Mouse (Mus musculus) lung, postnatal 0 days (tissue): ENCODE measurements around the gene Gse1. TPM values are rescaled to one million over a fixed set of nuclear protein-coding genes. Genes with fewer than 3 reads are reported as not detected.

Source experiments
- ATAC-seq: fragments of 200-750 bp; cut with Nextera tagmentation; 2 replicates; pipeline ENCODE4 v1.8.0; 2017; ENCODE audit warnings: moderate library complexity
- DNase-seq: peaks from one replicate; pipeline ENCODE4 v3.0.0-alpha.2; 2016; ENCODE audit warnings: low spot score
- H3K27ac ChIP-seq: fragments of 300-500 bp; sonication (generic); 2 replicates; pipeline ENCODE4 v1.5.1; 2014; ENCODE audit warnings: antibody characterized with exemption, mild to moderate bottlenecking, low read length, mixed read lengths
- H3K27me3 ChIP-seq: fragments of 300-500 bp; sonication (generic); replicated peaks from 2 replicates; pipeline ENCODE4 v1.6.1; 2014; ENCODE audit warnings: low read length, mixed read lengths; ENCODE audit not compliant: insufficient read depth
- H3K36me3 ChIP-seq: fragments of 300-500 bp; sonication (generic); 2 replicates; pipeline ENCODE4 v1.6.1; 2014; ENCODE audit warnings: low read length, mixed read lengths; ENCODE audit not compliant: insufficient read depth
- H3K4me1 ChIP-seq: fragments of 300-500 bp; sonication (generic); 2 replicates; pipeline ENCODE4 v1.6.1; 2014; ENCODE audit warnings: antibody characterized with exemption, low read depth, low read length, mixed read lengths; ENCODE audit not compliant: insufficient read depth
- H3K4me2 ChIP-seq: fragments of 300-500 bp; sonication (generic); replicated peaks from 2 replicates; pipeline ENCODE4 v1.6.1; 2014; ENCODE audit warnings: low read depth, mild to moderate bottlenecking, low read length, moderate library complexity, mixed read lengths
- H3K4me3 ChIP-seq: fragments of 300-500 bp; sonication (generic); 2 replicates; pipeline ENCODE4 v1.5.1; 2014; ENCODE audit warnings: low read depth, low read length
- H3K9ac ChIP-seq: fragments of 300-500 bp; sonication (generic); replicated peaks from 2 replicates; pipeline ENCODE4 v1.6.1; 2014; ENCODE audit warnings: low read depth, mild to moderate bottlenecking
- H3K9me3 ChIP-seq: fragments of 300-500 bp; sonication (generic); 2 replicates; pipeline ENCODE4 v1.6.1; 2016; ENCODE audit warnings: low read length, mixed read lengths
- CTCF ChIP-seq: IDR thresholded peaks from 2 replicates; pipeline ENCODE4 v1.5.1; 2016; ENCODE audit warnings: antibody characterized with exemption, mild to moderate bottlenecking
- EP300 ChIP-seq: IDR thresholded peaks from 2 replicates; pipeline ENCODE4 v1.6.1; 2016; ENCODE audit warnings: antibody characterized with exemption, mild to moderate bottlenecking, control low read depth
- WGBS: fragments of 180-500 bp; shearing (Covaris S2); extraction: QIAGEN DNeasy Blood & Tissue Kit; methylation state at CpG from one replicate; pipeline ENCODE4 v1.1.7; 2014; 5-methylcytosine and 5-hydroxymethylcytosine counted together
- polyA plus RNA-seq: library from polyadenylated mRNA; unstranded; fragments of >200 nt; fragmentation: Nextera tagmentation; extraction: Ambion mirVana; gene quantifications from 2 replicates; pipeline ENCODE4 v1.2.1, GENCODE M21; 2015

The Gse1 gene
- polyA plus RNA-seq, 1 experiment from 2014 or later, result 9.9 TPM

DNA sequence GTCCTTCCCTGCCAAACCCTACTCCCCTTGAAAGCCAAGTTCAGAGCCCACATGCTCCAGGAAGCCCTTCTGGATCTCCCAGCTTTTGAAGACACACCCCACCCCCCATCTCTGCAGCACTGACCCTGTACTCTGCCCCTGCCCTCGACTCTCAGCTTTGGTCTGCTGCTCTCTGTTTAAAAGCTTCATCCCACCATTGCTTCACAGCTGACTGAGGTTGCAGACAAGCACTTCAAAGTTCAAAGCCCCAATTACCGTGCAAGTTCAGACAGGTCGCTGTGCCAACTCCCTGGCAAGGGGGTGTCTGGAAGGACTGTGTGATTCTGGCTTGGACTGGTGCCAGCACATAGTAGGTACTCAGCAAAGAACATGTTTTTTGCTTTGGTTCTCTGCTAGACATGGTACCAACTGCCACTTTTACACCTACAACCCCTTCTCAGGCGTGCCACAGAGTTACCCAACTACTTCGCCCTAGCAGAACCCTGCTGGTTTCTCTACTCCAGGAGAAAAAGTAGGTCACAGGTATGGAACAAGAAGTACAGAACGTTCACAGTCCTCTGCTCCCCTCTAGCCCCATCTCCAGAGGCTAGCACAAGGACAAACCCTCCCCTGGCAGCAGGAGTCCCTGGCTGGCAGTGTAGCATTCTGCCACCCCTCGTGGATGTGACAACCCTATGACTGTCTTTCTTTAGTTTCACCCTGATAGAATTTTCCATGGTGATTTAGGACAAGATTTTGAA, 123.2 kb downstream of the Gse1 start:
- Histone ChIP-seq H3K27me3 (no peaks in the 10 kb centered on the region), H3K4me3 (no peak overlapping the region), H3K4me1 (no peaks in the 10 kb centered on the region), H3K9me3 (no peaks in the 10 kb centered on the region), H3K27ac (no peak overlapping the region), H3K36me3 (no peaks in the 10 kb centered on the region), H3K4me2 (no peak overlapping the region), H3K9ac (no peak overlapping the region)
- no peak for TF ChIP-seq CTCF
- TF ChIP-seq EP300, result no peak
- ATAC-seq (peak; percentile 50), DNase-seq (no peak)
- 44% methylated on average over 7 of the region's 7 CpGs for WGBS

DNA sequence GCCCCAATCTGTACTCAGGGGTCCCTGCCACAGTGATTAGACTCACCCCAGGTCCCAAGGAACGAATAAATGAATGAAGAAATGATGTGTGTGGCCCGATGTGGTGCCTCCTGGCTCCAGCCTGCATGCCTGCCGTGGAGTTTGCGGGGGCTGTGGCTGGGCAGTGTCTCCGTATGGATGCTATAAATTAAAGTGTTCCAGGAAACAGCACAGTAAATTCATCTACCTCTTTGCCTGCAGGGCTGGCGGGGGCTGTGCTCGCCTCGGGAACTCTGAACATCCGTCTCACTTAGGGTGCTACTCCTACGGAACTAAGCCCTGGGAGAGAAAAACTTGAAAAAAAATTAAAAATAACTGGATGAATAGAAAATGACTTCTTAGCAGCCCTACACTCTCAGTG, 123.8 kb downstream of the Gse1 start:
- TF ChIP-seq EP300, result no peak
- TF ChIP-seq CTCF, result no peak
- 61% methylated on average over 10 of the region's 10 CpGs for WGBS
- H3K9ac ChIP-seq, result no peak overlapping the region
- H3K27ac ChIP-seq, result no peak overlapping the region
- H3K27me3 ChIP-seq, result no peaks in the 10 kb centered on the region
- DNase-seq, result no peak
- no peaks in the 10 kb centered on the region for H3K36me3 ChIP-seq
- no peaks in the 10 kb centered on the region for H3K9me3 ChIP-seq
- no peak overlapping the region for H3K4me3 ChIP-seq
- no peak overlapping the region for H3K4me2 ChIP-seq
- ATAC-seq, result no peak
- H3K4me1 ChIP-seq, result no peaks in the 10 kb centered on the region

DNA sequence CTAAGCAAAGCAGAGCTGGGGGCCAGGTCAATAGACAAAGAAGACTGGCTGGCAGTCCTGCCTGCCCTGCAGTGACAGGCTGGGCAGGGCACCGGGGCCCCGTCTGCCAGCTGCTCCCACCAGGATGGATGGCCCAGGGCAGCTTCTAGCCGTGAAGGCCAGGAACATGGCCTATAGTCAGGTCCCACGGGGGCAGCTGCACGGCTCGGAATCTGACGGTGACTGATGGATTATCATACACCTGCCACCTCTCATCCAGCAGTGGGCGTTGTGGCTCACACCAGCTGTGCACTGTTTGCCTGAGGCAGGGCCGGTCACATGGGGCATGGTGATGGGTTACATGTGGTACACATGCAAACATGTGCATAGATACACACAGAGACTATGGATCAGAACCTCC, 127.8 kb downstream of the Gse1 start:
- TF ChIP-seq EP300 (no peak), CTCF (0 out of 2 replicates have a peak, but pooled peaks have one; percentile 15)
- DNase-seq (no peak), ATAC-seq (no peak)
- Histone ChIP-seq H3K36me3 (no peaks in the 10 kb centered on the region), H3K27me3 (no peaks in the 10 kb centered on the region), H3K4me2 (no peak overlapping the region), H3K27ac (no peak overlapping the region), H3K4me3 (no peak overlapping the region), H3K4me1 (no peaks in the 10 kb centered on the region), H3K9ac (no peak overlapping the region), H3K9me3 (no peaks in the 10 kb centered on the region)
- WGBS, result 55% methylated on average over 9 of the region's 9 CpGs

DNA sequence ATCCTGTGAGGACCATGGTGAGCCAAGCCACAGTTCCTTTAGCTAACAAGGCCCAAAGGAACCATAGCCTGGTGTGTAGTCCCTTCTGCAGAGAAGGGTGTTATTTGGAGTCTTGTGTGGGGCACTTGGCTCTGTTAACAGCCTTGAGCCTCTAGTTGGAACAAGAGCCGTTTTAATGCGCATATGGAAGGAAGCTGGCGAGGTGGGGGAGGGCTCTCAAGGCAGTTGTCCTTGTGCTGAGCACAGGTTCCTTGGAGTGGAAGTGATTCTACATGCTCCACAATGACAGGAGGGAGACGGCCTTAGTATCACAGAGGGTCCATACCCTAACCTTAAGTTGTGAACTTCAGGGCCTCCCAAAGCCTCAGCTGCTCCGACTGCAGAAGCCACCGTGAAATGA, 129.2 kb downstream of the Gse1 start:
- H3K9ac ChIP-seq, result no peak overlapping the region
- 76% methylated on average over 6 of the region's 6 CpGs for WGBS
- H3K27me3 ChIP-seq, result no peaks in the 10 kb centered on the region
- H3K9me3 ChIP-seq, result no peaks in the 10 kb centered on the region
- no peak overlapping the region for H3K27ac ChIP-seq
- no peaks in the 10 kb centered on the region; the same call in 1 of the 2 replicates for H3K4me1 ChIP-seq
- TF ChIP-seq CTCF (no peak), EP300 (no peak)
- H3K4me3 ChIP-seq, result no peak overlapping the region
- no peak for DNase-seq
- no peak for ATAC-seq
- no peak overlapping the region for H3K4me2 ChIP-seq
- no peaks in the 10 kb centered on the region for H3K36me3 ChIP-seq

DNA sequence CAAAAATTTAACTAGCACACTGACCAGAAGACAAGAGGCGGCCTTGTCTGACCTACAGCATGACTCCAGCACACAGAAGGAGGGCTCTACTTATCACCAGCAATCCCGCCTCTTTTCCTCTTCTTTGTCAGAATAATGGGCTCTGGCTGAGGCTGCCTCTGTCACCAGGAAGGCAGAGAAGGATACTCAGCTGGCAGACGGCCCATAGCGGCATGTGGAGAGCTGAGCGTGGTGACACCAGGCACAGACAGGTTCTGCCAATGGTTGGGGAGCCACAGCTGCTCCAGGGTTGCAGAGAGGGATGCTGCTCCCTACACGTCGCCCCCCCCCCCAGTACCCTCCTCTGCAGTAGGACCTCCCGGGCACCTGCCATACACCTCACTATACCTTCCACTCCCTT, 133.0 kb downstream of the Gse1 start:
- Histone ChIP-seq H3K4me2 (no peak overlapping the region), H3K9me3 (no peaks in the 10 kb centered on the region), H3K36me3 (no peaks in the 10 kb centered on the region), H3K27me3 (no peaks in the 10 kb centered on the region), H3K27ac (no peak overlapping the region), H3K4me3 (no peak overlapping the region), H3K9ac (no peak overlapping the region), H3K4me1 (peaks cover 9% of the 10 kb centered on the region; the same call in 1 of the 2 replicates)
- no peak for TF ChIP-seq CTCF
- no peak for TF ChIP-seq EP300
- WGBS, result 64% methylated on average over 7 of the region's 8 CpGs
- DNase-seq (no peak), ATAC-seq (no peak)

DNA sequence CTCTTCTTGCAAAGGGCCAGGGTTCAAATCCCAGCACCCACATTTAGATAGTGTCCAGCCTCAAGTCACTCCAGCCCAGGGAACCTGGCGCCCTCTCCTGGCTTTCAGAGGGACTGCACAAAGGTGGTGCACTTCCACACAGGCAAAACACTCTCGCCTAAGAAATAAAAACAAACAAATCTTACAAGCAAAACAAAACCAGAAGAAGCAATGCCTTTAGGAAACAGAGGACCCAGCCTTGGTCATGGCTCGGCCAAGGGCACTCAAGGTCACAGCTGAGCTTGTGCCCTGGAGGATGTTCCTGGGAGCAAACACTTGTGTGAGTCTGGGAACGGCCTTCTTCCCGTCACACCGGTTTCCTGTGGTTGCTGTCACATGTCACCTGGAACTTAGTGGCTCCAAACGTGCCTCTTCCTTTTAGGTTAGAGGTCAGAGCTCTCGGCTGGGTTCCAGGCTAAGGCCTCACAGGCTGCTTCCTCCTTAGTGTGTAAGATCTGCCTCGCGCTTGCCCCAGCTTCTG, 135.4 kb downstream of the Gse1 start:
- Histone ChIP-seq H3K36me3 (no peaks in the 10 kb centered on the region), H3K4me2 (no peak overlapping the region), H3K27ac (peak overlapping the region; percentile 43; the same call in 1 of the 2 replicates), H3K27me3 (no peaks in the 10 kb centered on the region), H3K4me3 (no peak overlapping the region), H3K4me1 (peaks cover 11% of the 10 kb centered on the region; the same call in 1 of the 2 replicates), H3K9me3 (no peaks in the 10 kb centered on the region), H3K9ac (no peak overlapping the region)
- 28% methylated on average over 10 of the region's 10 CpGs for whole genome bisulfite sequencing
- DNase-seq, result peak; percentile 68
- peak; percentile 47 for ATAC-seq
- TF ChIP-seq CTCF (peak; percentile 77), EP300 (no peak)
